9 mouse cellular contexts compared by ENCODE assay signal in genomic region chr6:72235807-72236407, GRCm38 (mm10). TPM values are rescaled to one million over a fixed set of nuclear protein-coding genes. Genes with fewer than 3 reads are reported as not detected.
A peak's percentile ranks its signal among the peaks of the same experiment; 100 is the strongest.
DNase-seq lines count a peak whose midpoint lies in the region; ATAC-seq lines count a peak whose summit lies in the region.
"Had no signal": no experiment of that assay in that cellular context is flagged by ENCODE, and none has a peak within 500 bp of the region (broad histone marks: within the 10 kb centered on the region; RNA-seq: fewer than 3 reads in every experiment).

No protein-coding gene starts in this region.

- peaks cover 56% of the 10 kb centered on the region for H3K4me1 ChIP-seq in kidney, embryonic 15.5 days
- peaks cover 8% of the 10 kb centered on the region; the same call in 1 of the 2 replicates for H3K4me1 ChIP-seq in embryonic facial prominence, embryonic 11.5 days (ENCODE audit: control insufficient read depth, insufficient read depth, low read length)
- H3K4me1 ChIP-seq in intestine, embryonic 15.5 days (replicated peaks) = peaks cover 22% of the 10 kb centered on the region
- H3K4me1 ChIP-seq in neural tube, embryonic 12.5 days = peaks cover 45% of the 10 kb centered on the region

- ATAC-seq in kidney, embryonic 15.5 days (replicated peaks; ENCODE audit: low FRiP score) = no peak
- no peak for ATAC-seq in embryonic facial prominence, embryonic 11.5 days (replicated peaks; ENCODE audit: insufficient number of reproducible peaks, low FRiP score, low TSS enrichment, low read depth)
- no peak for ATAC-seq in intestine, embryonic 15.5 days
- no peak for ATAC-seq in neural tube, embryonic 12.5 days (ENCODE audit: low FRiP score, low read depth)
- ATAC-seq in inflammation-experienced regulatory T-cells, adult 6 months = no peak

- no peaks in the 10 kb centered on the region for H3K9me3 ChIP-seq in kidney, embryonic 15.5 days (replicated peaks)
- no peaks in the 10 kb centered on the region for H3K9me3 ChIP-seq in embryonic facial prominence, embryonic 11.5 days (replicated peaks; ENCODE audit: control insufficient read depth, low read length)
- H3K9me3 ChIP-seq in intestine, embryonic 15.5 days = no peaks in the 10 kb centered on the region
- H3K9me3 ChIP-seq in neural tube, embryonic 12.5 days = no peaks in the 10 kb centered on the region

- H3K4me2 ChIP-seq in kidney, embryonic 15.5 days = peak overlapping the region; percentile 98
- H3K4me2 ChIP-seq in embryonic facial prominence, embryonic 11.5 days (ENCODE audit: low read depth, low read length) = peak overlapping the region; percentile 99
- peak overlapping the region; percentile 95 for H3K4me2 ChIP-seq in intestine, embryonic 15.5 days (replicated peaks)
- peak overlapping the region; percentile 99 for H3K4me2 ChIP-seq in neural tube, embryonic 12.5 days (replicated peaks)

- DNase-seq in kidney, postnatal 25 days = no peak
- DNase-seq in embryonic facial prominence, embryonic 11.5 days (ENCODE audit: low spot score) = no peak
- DNase-seq in embryo, embryonic 10.5 days (ENCODE audit: low spot score) = no peak
- DNase-seq in ovary, postnatal 36 days (ENCODE audit: low spot score) = no peak

- H3K36me3 ChIP-seq in kidney, embryonic 15.5 days = no peaks in the 10 kb centered on the region
- H3K36me3 ChIP-seq in embryonic facial prominence, embryonic 11.5 days (replicated peaks; ENCODE audit: control insufficient read depth, insufficient read depth, low read depth, low read length) = no peaks in the 10 kb centered on the region
- no peaks in the 10 kb centered on the region for H3K36me3 ChIP-seq in intestine, embryonic 15.5 days
- no peaks in the 10 kb centered on the region for H3K36me3 ChIP-seq in neural tube, embryonic 12.5 days

- peak overlapping the region; percentile 79 for H3K27ac ChIP-seq in kidney, embryonic 15.5 days
- H3K27ac ChIP-seq in embryonic facial prominence, embryonic 11.5 days (replicated peaks; ENCODE audit: low read depth, low read length) = peak overlapping the region; percentile 76; the same call in 1 of the 2 replicates
- peak overlapping the region; percentile 71 for H3K27ac ChIP-seq in intestine, embryonic 15.5 days
- H3K27ac ChIP-seq in neural tube, embryonic 12.5 days = no peak overlapping the region

- H3K27me3 ChIP-seq in kidney, embryonic 15.5 days = peaks cover 44% of the 10 kb centered on the region
- 0 out of 2 replicates have a peak, but pooled peaks cover 6% of the 10 kb centered on the region for H3K27me3 ChIP-seq in embryonic facial prominence, embryonic 11.5 days (ENCODE audit: control insufficient read depth, insufficient read depth, low read length)
- peaks cover 29% of the 10 kb centered on the region for H3K27me3 ChIP-seq in intestine, embryonic 15.5 days (replicated peaks)
- H3K27me3 ChIP-seq in neural tube, embryonic 12.5 days (replicated peaks) = peaks cover 89% of the 10 kb centered on the region
- H3K27me3 ChIP-seq: Patski had no signal

- peak overlapping the region; percentile 69 for H3K4me3 ChIP-seq in kidney, embryonic 15.5 days (replicated peaks)
- peak overlapping the region; percentile 69 for H3K4me3 ChIP-seq in embryonic facial prominence, embryonic 11.5 days (ENCODE audit: low read depth, low read length)
- peak overlapping the region; percentile 57 for H3K4me3 ChIP-seq in intestine, embryonic 15.5 days (replicated peaks)
- peak overlapping the region; percentile 50 for H3K4me3 ChIP-seq in neural tube, embryonic 12.5 days

- 34% methylated on average over 16 of the region's 16 CpGs for WGBS in kidney, embryonic 15.5 days
- WGBS in embryonic facial prominence, embryonic 11.5 days = 19% methylated on average over 16 of the region's 16 CpGs
- 44% methylated on average over 16 of the region's 16 CpGs for WGBS in intestine, embryonic 15.5 days
- 20% methylated on average over 16 of the region's 16 CpGs for WGBS in neural tube, embryonic 12.5 days

- H3K9ac ChIP-seq in kidney, embryonic 15.5 days = peak overlapping the region; percentile 53; the same call in 1 of the 2 replicates
- peak overlapping the region; percentile 67 for H3K9ac ChIP-seq in embryonic facial prominence, embryonic 11.5 days (replicated peaks; ENCODE audit: low read length)
- H3K9ac ChIP-seq in intestine, embryonic 15.5 days = peak overlapping the region; percentile 49
- no peak overlapping the region for H3K9ac ChIP-seq in neural tube, embryonic 12.5 days

RNA-seq across cellular contexts. Expression of gene Atoh8, which starts 0.5 kb away (rescaled TPM):
- polyA plus RNA-seq in kidney, embryonic 15.5 days (2015; fragmentation: Nextera tagmentation; extraction: Ambion mirVana) = 18.5 and 18.9 TPM in 2 replicates
- 10.2 and 11.3 TPM in 2 replicates for polyA plus RNA-seq in embryonic facial prominence, embryonic 11.5 days (2014; fragmentation: Nextera tagmentation; extraction: Ambion mirVana)
- 9.4 and 9.6 TPM in 2 replicates for polyA plus RNA-seq in intestine, embryonic 15.5 days (2015; fragmentation: Nextera tagmentation; extraction: Ambion mirVana)
- 7.3 and 8.4 TPM in 2 replicates for polyA plus RNA-seq in neural tube, embryonic 12.5 days (2016; fragmentation: Nextera tagmentation; extraction: Ambion mirVana)
- not detected for polyA plus RNA-seq in inflammation-experienced regulatory T-cells, adult 6 months (2017; shearing (Covaris generic))
